Mouse (Mus musculus) kidney, postnatal 25 days (tissue): ENCODE measurements around the gene Dpm2.

ENCODE experiments used
- DNase-seq, 2 experiments: peaks; one replicate each; pipeline ENCODE4 v3.0.0; 2021; ENCODE audit warnings: mixed read lengths in 2 of 2

Dpm2 gene

GRCm38 (mm10) chr2:32585149-32585714 is 14.6 kb downstream of the Dpm2 start:
- DNase-seq, result no peak

DNA sequence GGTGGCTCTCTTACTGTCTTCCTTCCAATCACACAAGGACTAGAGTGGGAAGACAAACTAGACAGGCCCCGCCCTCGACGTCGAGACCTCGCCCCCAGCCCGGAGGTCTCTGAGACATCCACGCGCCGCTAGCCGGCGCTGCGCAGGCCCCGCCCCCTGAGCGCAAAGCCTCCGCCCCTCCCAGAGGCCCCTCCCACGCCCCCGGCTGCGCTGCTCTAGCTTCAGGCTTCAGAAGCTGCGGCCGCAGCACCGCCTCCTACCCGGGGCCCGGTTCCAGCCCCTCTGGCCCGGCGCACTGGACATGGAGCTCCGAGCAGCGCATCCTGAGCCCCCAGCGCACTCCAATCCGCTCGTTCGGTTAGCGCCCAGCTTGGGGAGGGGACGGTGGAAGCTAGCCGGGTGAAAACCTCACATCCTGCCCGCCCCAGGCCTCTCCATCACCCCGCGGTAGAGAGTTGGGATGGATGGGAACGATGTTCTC is 16.3 kb downstream of the Dpm2 start, which contains the start of gene St6galnac4:
Gene St6galnac4 (plus strand): TSS at position 225 of the 481 bp plus-strand sequence.
- peak; percentile 92 to 94 for DNase-seq

- DNase-seq, result peak; percentile 32 to 72
Measured at GRCm38 (mm10) chr2:32587731-32588321, 17.2 kb downstream of the Dpm2 start.

- DNase-seq, result peak; percentile 69 to 80
Measured at GRCm38 (mm10) chr2:32589213-32589795, 18.6 kb downstream of the Dpm2 start.

DNA sequence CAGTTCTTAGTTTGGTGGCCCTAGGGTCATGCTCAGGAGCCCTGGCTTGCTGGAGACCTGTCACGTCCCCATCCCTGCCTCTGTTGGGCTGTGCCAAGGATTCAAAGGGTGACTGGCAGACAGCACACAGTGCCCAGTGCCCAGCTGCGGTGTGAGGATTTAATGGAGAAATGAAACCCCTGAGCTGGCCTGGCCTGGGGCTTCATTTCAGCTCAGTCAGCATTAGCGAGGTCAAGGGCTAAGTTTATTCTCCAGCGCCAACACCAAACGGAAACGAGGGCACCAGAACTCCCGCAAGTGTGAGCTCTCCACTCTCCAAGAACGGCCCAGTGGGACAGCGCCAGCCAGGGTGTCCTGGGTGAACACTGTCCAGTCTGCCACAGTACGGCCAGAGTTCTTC is 19.6 kb downstream of the Dpm2 start:
- DNase-seq, result no peak

DNA sequence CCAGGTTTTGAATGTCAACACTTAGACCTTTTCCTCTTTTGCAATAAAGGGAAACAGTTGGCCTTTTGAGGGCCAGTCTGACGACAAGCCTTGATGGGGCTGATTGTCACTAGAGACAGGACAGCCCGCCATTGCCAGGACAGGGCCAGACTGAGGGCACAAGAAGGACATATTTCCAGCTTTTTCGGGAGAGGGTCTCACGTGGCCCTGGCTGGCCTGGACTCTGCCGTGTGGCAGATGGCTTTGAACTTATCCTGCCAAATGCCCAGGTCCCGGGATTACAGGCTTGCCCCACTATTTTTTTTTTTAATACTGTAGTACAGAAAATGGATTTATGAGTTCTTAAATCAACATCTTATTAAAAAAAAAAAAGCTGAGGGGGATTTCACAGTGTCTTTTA is 20.6 kb downstream of the Dpm2 start:
- no peak for DNase-seq

DNA sequence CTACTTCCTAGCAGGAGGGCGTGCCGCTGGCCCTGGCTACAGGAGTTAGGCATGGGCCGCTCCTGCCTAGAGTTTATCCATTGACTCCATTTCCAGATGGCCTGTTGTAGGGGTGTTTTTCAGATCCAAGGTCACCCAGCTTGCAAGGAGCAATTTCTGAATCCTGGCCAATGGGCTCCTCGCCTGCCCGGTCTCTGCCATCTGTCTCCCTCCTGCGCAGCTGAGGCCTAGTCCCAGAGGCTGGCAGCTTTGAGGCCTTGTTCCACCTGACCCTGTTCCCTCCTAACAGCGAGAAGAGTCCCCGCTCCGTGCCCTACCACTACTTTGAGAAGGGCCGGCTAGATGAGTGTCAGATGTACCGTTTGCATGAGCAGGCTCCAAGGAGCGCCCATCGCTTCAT is 26.1 kb downstream of the Dpm2 start:
- DNase-seq, result no peak

DNA sequence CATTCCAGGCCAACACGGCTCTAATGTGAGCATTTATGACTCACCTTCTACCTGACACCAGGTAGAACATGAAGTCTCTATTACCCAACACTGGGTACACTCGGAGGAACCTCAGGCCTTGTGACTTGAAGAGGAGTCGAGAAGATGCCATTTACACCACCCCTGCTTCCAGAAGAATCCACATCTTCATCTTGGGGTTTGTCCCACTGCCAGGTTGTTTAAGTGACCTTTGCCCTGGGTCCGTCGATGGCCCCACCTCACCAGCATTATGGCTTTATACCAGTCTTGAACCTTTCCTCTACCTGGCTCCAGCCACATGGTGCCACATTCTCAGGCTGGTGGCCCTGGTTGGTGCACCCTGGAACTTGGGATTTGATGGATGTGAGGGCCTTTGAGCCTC is 26.6 kb downstream of the Dpm2 start:
- no peak for DNase-seq

- no peak for DNase-seq
Measured at GRCm38 (mm10) chr2:32597699-32598098, 27.0 kb downstream of the Dpm2 start.

GRCm38 (mm10) chr2:32598506-32598905 is 27.8 kb downstream of the Dpm2 start:
- DNase-seq, result peak; percentile 74 to 80

GRCm38 (mm10) chr2:32599409-32599808 is 28.8 kb downstream of the Dpm2 start, which contains the start of gene St6galnac6:
Gene St6galnac6 (plus strand): TSS chr2:32599709.
- DNase-seq, result no peak

DNA sequence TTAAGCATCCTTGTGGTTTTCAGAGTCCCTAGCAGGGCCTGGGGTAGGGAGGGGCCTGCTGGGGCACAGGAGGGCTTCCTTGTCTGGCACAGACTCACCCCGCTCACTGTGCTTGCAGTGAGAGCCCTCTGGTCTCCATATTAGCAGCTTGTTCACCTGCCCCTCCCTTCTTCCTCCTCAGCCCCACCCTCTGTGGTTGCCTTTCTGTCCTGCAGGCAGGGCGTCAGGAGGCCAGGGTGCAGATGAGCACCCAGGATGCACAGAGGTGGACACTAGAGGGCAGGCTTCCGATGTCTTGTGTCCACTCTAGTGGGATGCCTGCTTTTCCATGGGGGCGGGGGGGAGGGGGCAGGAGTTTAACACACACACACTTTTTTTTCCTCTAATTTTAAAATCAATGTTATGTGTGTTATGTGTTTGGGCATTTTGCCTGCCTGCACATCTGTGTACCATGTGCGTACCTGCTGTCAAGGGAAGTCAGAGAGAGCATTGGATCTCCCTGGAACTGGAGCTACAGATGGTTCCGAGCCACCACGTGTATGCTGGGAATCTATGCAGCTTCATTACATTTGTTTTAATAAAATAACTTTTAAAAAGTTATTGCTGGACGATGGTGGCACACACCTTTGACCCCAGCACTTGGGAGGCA is 30.9 kb downstream of the Dpm2 start:
- DNase-seq, result peak; percentile 55 to 68

- peak; percentile 88 to 94 for DNase-seq
Measured at GRCm38 (mm10) chr2:32602600-32603054, 32.0 kb downstream of the Dpm2 start.

DNA sequence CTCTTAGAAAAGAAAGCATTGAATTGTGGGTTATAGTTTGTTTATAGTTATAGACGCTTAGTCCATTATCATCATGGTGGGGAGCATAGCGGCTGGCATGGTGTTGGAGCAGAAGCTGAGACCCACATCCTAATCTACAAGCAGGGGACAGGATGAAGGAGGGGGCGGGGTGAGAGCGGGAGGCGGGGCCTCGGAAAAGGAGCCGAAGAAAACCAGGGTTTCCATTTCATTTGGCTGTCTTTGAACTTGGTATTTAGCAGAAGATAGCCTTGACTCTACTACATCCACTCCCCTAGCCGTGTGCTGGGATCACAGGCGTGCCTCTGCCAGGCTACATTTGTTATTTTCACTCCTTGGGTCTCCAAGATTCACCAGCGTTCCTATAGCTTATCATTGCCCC is 34.0 kb downstream of the Dpm2 start:
- no peak for DNase-seq

DNA sequence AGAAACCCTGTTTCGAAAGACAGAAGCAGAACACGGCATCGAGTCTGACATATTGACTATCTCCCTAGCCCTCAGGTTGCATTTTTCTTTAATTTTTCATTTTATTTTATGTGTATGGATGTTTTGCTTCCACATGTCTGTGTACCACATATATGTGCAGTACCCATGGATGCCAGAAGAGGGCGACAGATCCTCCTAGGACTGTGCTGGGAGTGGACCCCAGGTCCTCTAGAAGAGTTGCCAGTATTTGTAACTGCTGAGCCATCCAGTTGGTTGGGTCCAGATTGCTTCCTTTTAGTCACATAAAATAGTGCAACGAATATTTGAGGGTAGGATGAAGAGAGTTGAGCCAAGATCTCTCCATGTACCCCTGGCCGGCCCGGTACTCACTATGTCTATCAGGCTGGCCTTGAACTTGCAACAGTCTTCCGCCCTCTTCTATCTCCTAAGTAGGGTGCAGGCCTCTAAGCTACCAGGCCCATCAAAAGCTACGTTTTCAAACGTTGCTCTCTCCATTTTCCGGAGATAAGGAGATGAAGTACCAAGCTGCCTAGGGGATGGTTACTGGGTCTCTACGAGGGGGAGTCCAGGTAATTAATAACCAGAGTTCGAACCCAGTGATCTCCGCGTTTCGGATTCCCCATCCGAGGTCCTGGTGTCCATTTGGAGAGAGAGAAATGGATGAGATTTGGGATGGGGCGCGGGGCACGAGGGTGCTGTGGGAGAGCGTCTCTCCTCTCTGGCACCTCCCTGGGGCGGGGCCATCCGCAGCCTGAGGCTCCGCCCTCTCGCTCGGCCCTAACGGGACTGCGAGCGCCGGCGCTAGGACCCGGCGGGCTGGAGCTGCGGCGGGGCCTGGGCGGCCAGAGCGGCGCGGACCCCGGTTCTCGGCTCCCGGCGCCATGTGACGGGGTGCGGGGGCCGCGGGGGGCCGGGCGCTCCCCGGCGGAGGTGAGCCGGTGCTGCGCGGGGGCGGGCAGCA is 35.8 kb downstream of the Dpm2 start:
- DNase-seq, result peak; percentile 82 to 88

GRCm38 (mm10) chr2:32607262-32607947 is 36.7 kb downstream of the Dpm2 start:
- DNase-seq, result peak in 1 of 2 experiments; percentile 24

- DNase-seq, result peak; percentile 66 to 83
Measured at GRCm38 (mm10) chr2:32608141-32608777, 37.6 kb downstream of the Dpm2 start.

- DNase-seq, result no peak
Measured at GRCm38 (mm10) chr2:32608778-32609435, 38.2 kb downstream of the Dpm2 start.

GRCm38 (mm10) chr2:32610610-32611229 is 40.1 kb downstream of the Dpm2 start:
- peak in 1 of 2 experiments; percentile 61 for DNase-seq

GRCm38 (mm10) chr2:32612274-32612673 is 41.6 kb downstream of the Dpm2 start:
- no peak for DNase-seq
